Mouse (Mus musculus): ENCODE data around the gene Inka2.

DNA sequence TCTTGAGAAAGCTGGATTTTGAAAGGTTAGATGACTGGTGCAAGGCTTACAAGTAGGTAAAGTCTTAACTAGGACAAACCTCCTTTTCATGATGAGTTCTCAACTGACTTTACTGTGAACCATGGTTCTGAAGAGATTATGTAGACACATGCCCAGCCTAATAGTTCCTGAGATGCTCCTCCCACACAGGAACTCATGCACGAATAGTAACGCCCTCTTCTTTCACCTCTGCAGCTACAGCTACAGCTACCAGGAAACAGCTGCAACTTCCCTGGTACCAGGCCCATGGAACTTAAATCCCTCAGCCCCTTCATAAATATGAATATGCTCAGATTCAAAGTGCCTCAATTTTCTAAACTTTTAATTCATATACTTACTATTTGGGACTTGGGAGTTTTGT lies 28.5 kb upstream of the Inka2 start:
- TF ChIP-seq POLR2A (IDR thresholded peaks at IDR 0.05; ENCODE audit: borderline replicate concordance, extremely low read depth, insufficient read depth, insufficient read length, poor library complexity, severe bottlenecking): no peak
- no peak for TF ChIP-seq CTCF (IDR thresholded peaks at IDR 0.05; ENCODE audit: borderline replicate concordance, extremely low read depth, insufficient read depth, insufficient read length)

Data from brain, embryonic 14.5 days (tissue).